Mouse (Mus musculus) heart, embryonic 15.5 days (tissue): ENCODE data around the gene Dgcr2. TPM values are rescaled to one million over a fixed set of nuclear protein-coding genes. Genes with fewer than 3 reads are reported as not detected.

Source experiments
- ATAC-seq: fragments of 200-750 bp; cut with Nextera tagmentation; replicated peaks from 2 replicates; pipeline ENCODE4 v1.8.0; 2017; ENCODE audit warnings: low read depth, moderate TSS enrichment; ENCODE audit not compliant: insufficient number of reproducible peaks, insufficient read depth, low FRiP score
- H3K27ac ChIP-seq: fragments of 300-500 bp; sonication (generic); 2 replicates; pipeline ENCODE4 v1.5.1; 2015; ENCODE audit warnings: mild to moderate bottlenecking, inconsistent platforms
- H3K27me3 ChIP-seq: fragments of 300-500 bp; sonication (generic); 2 replicates; pipeline ENCODE4 v1.6.1; 2015; ENCODE audit warnings: inconsistent platforms
- H3K36me3 ChIP-seq: fragments of 300-500 bp; sonication (generic); 2 replicates; pipeline ENCODE4 v1.6.1; 2015; ENCODE audit warnings: mild to moderate bottlenecking, inconsistent platforms
- H3K4me1 ChIP-seq: fragments of 300-500 bp; sonication (generic); replicated peaks from 2 replicates; pipeline ENCODE4 v1.6.1; 2015; ENCODE audit warnings: inconsistent platforms
- H3K4me2 ChIP-seq: fragments of 300-500 bp; sonication (generic); 2 replicates; pipeline ENCODE4 v1.6.1; 2015; ENCODE audit warnings: inconsistent platforms, mild to moderate bottlenecking, moderate library complexity
- H3K4me3 ChIP-seq: fragments of 300-500 bp; sonication (generic); 2 replicates; pipeline ENCODE4 v1.5.1; 2015; ENCODE audit warnings: mild to moderate bottlenecking, inconsistent platforms
- H3K9ac ChIP-seq: fragments of 300-500 bp; sonication (generic); 2 replicates; pipeline ENCODE4 v1.6.1; 2015; ENCODE audit warnings: mild to moderate bottlenecking, inconsistent platforms
- H3K9me3 ChIP-seq: fragments of 300-500 bp; sonication (generic); replicated peaks from 2 replicates; pipeline ENCODE4 v1.6.1; 2016; ENCODE audit warnings: inconsistent platforms
- WGBS: fragments of 180-500 bp; shearing (Covaris S2); methylation state at CpG from one replicate; pipeline ENCODE4 v1.1.7; 2015; ENCODE audit warnings: mixed read lengths; 5-methylcytosine and 5-hydroxymethylcytosine counted together
- polyA plus RNA-seq: library from polyadenylated mRNA; unstranded; fragments of >200 nt; fragmentation: Nextera tagmentation; extraction: Ambion mirVana; gene quantifications from 2 replicates; pipeline ENCODE4 v1.2.1, GENCODE M21; 2015

Gene Dgcr2
- polyA plus RNA-seq, 1 experiment from 2014 or later: 41.8 TPM

- Histone ChIP-seq H3K9ac (no peak overlapping the region), H3K4me3 (no peak overlapping the region), H3K4me2 (no peak overlapping the region), H3K27me3 (no peaks in the 10 kb centered on the region), H3K36me3 (peaks cover 76% of the 10 kb centered on the region), H3K9me3 (no peaks in the 10 kb centered on the region), H3K27ac (no peak overlapping the region), H3K4me1 (no peaks in the 10 kb centered on the region)
- WGBS: 85% methylated on average over 6 of the region's 6 CpGs
- ATAC-seq: no peak
These were observed 49.9 kb downstream of the Dgcr2 start for GRCm38 (mm10) chr16:17848431-17848830.

- WGBS: 89% methylated on average over 10 of the region's 10 CpGs
- Histone ChIP-seq H3K4me3 (no peak overlapping the region), H3K36me3 (peaks cover 73% of the 10 kb centered on the region), H3K9ac (no peak overlapping the region), H3K27me3 (no peaks in the 10 kb centered on the region), H3K27ac (no peak overlapping the region), H3K9me3 (no peaks in the 10 kb centered on the region), H3K4me1 (no peaks in the 10 kb centered on the region), H3K4me2 (no peak overlapping the region)
- ATAC-seq: no peak
These were observed 54.5 kb downstream of the Dgcr2 start for GRCm38 (mm10) chr16:17843701-17844365.

DNA sequence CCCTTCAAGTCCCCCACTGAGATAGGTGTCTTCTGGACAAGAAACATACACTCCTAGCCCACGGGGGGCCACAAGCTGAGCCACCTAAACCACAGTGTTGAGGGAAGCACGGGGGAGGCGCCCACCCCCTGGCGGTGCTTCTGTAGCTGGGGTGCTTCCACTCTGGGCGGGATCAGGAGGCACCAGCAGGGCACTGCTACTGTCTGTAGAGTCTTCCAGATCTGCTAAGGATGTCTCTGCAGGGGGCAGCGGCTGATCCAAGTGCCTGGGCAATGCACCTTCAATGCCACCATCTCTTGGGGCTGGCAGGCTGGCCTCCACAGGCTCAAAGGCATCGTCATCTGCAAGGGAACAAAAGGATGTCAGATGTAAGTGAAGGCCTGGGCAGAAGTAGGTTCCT lies 55.9 kb downstream of the Dgcr2 start:
- no peaks in the 10 kb centered on the region for H3K4me1 ChIP-seq
- peaks cover 64% of the 10 kb centered on the region for H3K36me3 ChIP-seq
- H3K9ac ChIP-seq: no peak overlapping the region
- H3K27me3 ChIP-seq: peaks cover 5% of the 10 kb centered on the region; the same call in 1 of the 2 replicates
- 89% methylated on average over 7 of the region's 7 CpGs for WGBS
- H3K4me2 ChIP-seq: no peak overlapping the region
- H3K27ac ChIP-seq: no peak overlapping the region
- ATAC-seq: no peak
- H3K9me3 ChIP-seq: no peaks in the 10 kb centered on the region
- H3K4me3 ChIP-seq: no peak overlapping the region

DNA sequence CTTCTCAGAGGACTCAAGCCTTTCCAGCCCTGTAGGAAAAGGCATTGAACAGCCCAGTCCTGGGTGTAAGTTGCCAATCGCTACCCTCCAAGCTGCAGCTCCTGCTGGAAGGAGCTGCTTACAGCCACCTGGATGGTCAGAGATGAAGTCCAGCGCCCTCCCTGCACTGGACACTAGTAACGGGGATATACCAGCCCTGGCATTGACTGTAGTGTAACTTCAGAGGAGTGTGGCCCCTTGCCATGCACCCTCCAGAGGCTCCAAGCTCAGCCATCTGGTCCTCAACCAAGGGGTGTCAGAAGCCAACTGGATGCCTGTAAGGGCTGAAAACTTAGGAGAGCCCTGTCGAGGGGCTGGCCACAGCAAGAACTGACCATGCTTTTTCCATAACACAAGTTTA lies 58.4 kb downstream of the Dgcr2 start:
- Histone ChIP-seq H3K9ac (no peak overlapping the region), H3K36me3 (peaks cover 43% of the 10 kb centered on the region)

GRCm38 (mm10) chr16:17838051-17838450 lies 60.3 kb downstream of the Dgcr2 start, which contains the start of gene Car15:
TSS of gene Car15 (minus strand) at chr16:17838364.
- ATAC-seq: no peak
- WGBS: 75% methylated on average over 6 of the region's 6 CpGs
- Histone ChIP-seq H3K4me3 (no peak within 1 kb of the TSS), H3K27ac (no peak within 1 kb of the TSS), H3K9ac (no peak within 1 kb of the TSS), H3K9me3 (no peaks in the 10 kb centered on the region), H3K4me1 (peaks cover 15% of the 10 kb centered on the region), H3K4me2 (no peak within 1 kb of the TSS), H3K36me3 (peaks cover 24% of the 10 kb centered on the region), H3K27me3 (peaks cover 49% of the 10 kb centered on the region)

More for the DNA sequence above, 58.4 kb downstream of the Dgcr2 start:
- Histone ChIP-seq H3K4me1 (no peaks in the 10 kb centered on the region), H3K27me3 (peaks cover 29% of the 10 kb centered on the region), H3K9me3 (no peaks in the 10 kb centered on the region), H3K4me2 (no peak overlapping the region), H3K4me3 (no peak overlapping the region), H3K27ac (no peak overlapping the region)
- WGBS: 87% methylated on average over 4 of the region's 4 CpGs
- ATAC-seq: no peak

DNA sequence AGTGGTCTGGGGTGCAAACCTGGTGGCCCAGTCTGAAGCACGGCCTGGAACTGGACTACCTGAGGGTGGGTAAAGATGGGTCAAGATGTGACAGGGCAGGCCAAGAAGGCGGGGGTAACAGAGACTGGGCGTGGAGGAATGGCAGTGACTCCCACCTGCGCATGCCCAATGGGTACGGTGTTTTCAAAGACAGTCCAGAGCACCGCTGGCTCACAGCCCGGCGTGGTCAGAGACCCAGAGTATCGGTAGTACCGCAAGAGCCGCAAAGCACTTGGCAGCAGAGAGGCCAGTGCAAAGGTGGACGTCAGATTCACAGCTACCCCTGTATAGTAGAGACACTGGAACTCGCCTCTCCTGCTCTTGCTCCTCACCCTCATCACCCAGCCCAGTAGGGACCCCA lies 62.9 kb downstream of the Dgcr2 start:
- Histone ChIP-seq H3K9ac (no peak overlapping the region), H3K9me3 (no peaks in the 10 kb centered on the region), H3K27ac (no peak overlapping the region), H3K4me3 (no peak overlapping the region), H3K27me3 (peaks cover 74% of the 10 kb centered on the region), H3K4me1 (peaks cover 18% of the 10 kb centered on the region), H3K36me3 (no peaks in the 10 kb centered on the region), H3K4me2 (no peak overlapping the region)
- no peak for ATAC-seq
- 38% methylated on average over 13 of the region's 13 CpGs for WGBS

DNA sequence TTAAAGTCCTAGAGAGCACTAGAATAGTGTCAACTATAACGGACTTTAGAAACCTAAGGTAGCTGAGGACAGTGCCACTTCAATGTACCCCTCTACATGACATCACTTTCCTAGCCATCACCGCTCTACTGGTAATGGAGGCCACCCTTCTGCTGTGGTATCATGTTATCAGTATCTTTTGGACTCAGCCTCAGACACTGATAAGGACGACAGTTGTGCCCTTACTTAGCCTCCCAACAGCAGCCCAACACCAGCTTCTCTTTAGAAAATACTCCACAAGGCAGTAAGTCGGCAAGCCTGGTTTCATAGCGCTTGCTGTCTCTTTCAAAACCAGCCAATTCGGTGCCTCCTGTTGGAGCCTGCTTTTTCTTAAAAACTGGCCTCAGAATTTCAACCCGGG lies 63.8 kb downstream of the Dgcr2 start:
- H3K4me1 ChIP-seq: peaks cover 18% of the 10 kb centered on the region
- peak overlapping the region; percentile 99 for H3K4me2 ChIP-seq
- WGBS: 44% methylated on average over 7 of the region's 7 CpGs
- H3K27me3 ChIP-seq: peaks cover 84% of the 10 kb centered on the region
- no peaks in the 10 kb centered on the region for H3K9me3 ChIP-seq
- no peaks in the 10 kb centered on the region for H3K36me3 ChIP-seq
- no peak overlapping the region for H3K9ac ChIP-seq
- no peak overlapping the region for H3K27ac ChIP-seq
- ATAC-seq: no peak
- H3K4me3 ChIP-seq: peak overlapping the region; percentile 61

GRCm38 (mm10) chr16:17833681-17834399 lies 64.5 kb downstream of the Dgcr2 start:
- ATAC-seq: peak; percentile 28; the same call in 1 of the 2 replicates
- under 1% methylated on average over 70 of the region's 103 CpGs for WGBS
- no peak overlapping the region for H3K27ac ChIP-seq

DNA sequence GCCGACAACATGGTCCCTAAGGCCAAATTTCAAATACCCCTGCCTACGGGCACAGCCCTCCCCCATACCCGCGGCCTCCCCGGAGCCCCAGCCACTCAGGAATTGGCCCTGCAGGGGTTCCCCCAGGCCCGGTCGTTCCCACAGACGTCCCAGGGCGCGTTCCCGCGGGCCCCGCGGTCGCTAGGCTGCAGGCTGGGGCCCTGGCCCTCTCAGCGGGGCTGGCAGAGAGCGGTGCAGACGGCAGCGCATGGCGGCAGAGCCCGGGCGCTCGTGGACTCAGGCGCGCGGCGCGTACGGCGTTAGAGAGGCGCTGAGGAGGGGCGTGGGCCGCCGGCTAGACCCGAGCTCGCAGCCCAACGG lies 65.1 kb downstream of the Dgcr2 start:
- Histone ChIP-seq H3K4me2 (peak overlapping the region; percentile 99), H3K9me3 (no peaks in the 10 kb centered on the region), H3K27ac (no peak overlapping the region), H3K9ac (peak overlapping the region; percentile 44), H3K4me1 (peaks cover 18% of the 10 kb centered on the region), H3K27me3 (peaks cover 88% of the 10 kb centered on the region), H3K4me3 (peak overlapping the region; percentile 61), H3K36me3 (no peaks in the 10 kb centered on the region)
- WGBS: under 1% methylated on average over 31 of the region's 37 CpGs
- peak; percentile 22; the same call in 1 of the 2 replicates for ATAC-seq

More at GRCm38 (mm10) chr16:17833681-17834399, 64.5 kb downstream of the Dgcr2 start:
- Histone ChIP-seq H3K27me3 (peaks cover 86% of the 10 kb centered on the region), H3K4me2 (peak overlapping the region; percentile 99), H3K36me3 (no peaks in the 10 kb centered on the region), H3K4me1 (peaks cover 18% of the 10 kb centered on the region), H3K9ac (peak overlapping the region; percentile 44), H3K9me3 (no peaks in the 10 kb centered on the region), H3K4me3 (peak overlapping the region; percentile 61)

DNA sequence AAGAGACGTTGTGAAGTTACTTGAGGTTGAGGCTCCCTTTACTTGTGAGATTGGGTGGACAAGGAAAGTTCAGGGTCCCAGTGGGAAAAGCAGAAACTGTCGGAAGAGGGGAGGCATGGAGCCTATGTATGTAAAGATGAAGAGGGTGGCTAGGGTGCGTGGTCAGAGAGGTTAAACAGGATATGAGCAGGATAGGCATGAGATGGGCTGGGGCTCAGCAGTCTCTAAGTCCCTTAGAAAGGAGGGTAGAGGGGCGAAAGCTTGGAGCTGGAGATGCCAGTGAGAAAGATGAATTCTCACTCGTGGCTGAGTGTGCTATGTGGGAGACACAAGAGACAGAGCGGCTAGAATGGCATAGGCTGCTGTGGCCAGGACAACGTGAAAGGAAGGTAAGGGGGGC lies 65.5 kb downstream of the Dgcr2 start, which contains the start of gene B830017H08Rik:
TSS of gene B830017H08Rik (plus strand) at position 301 of the 400 bp plus-strand sequence.
- H3K36me3 ChIP-seq: no peaks in the 10 kb centered on the region
- no peak within 1 kb of the TSS for H3K27ac ChIP-seq
- 26% methylated on average over 7 of the region's 7 CpGs for WGBS
- H3K9me3 ChIP-seq: no peaks in the 10 kb centered on the region
- peak within 1 kb of the TSS; percentile 99 for H3K4me2 ChIP-seq
- peak within 1 kb of the TSS; percentile 44 for H3K9ac ChIP-seq
- H3K4me3 ChIP-seq: peak within 1 kb of the TSS; percentile 61
- peaks cover 18% of the 10 kb centered on the region for H3K4me1 ChIP-seq
- ATAC-seq: no peak
- peaks cover 87% of the 10 kb centered on the region for H3K27me3 ChIP-seq

- WGBS: 16% methylated on average over 11 of the region's 11 CpGs
- ATAC-seq: no peak
- peaks cover 77% of the 10 kb centered on the region for H3K27me3 ChIP-seq
- no peak overlapping the region for H3K4me2 ChIP-seq
- peaks cover 18% of the 10 kb centered on the region for H3K4me1 ChIP-seq
- H3K9ac ChIP-seq: no peak overlapping the region
- no peak overlapping the region for H3K4me3 ChIP-seq
- no peaks in the 10 kb centered on the region for H3K9me3 ChIP-seq
- no peaks in the 10 kb centered on the region for H3K36me3 ChIP-seq
- no peak overlapping the region for H3K27ac ChIP-seq
These were observed 66.6 kb downstream of the Dgcr2 start for GRCm38 (mm10) chr16:17831781-17832180.
